8 mouse cellular contexts compared by ENCODE assay signal in the genomic region with DNA sequence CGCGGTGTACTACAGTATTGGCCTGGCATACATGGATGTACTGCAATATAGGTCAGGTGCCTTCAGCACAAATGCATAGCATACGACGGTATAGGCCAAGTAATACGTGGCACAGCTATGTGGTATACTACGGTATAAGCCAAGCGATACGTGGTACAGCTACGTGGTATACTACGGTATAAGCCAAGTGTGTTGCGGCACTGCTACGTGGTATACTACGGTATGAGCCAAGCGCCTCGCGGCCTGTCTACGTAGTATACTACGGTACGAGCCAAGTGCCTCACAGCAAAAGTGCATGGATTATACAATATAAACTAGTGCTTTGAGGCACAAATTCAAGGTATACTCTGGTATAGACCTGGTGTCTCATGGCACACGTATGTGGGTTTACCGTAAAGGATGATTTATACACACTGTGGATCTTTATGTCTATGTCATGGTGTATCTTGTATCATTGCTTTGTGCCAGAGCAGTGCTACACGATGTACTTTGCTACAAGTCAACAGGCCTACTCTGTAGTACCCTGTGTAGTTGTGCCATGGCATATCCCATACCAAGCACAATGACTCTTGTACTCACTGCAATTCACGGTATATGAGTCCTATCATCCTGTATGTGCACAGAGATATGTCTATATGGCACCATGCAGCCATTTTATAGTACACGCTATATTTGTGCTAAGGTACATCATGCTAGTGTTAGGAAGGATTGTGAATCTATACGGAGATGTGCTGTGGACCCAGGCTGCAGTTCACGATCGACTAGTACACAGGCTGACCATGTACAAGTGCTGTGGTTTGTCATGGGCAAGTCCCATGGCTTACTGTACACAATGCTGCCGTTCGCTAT.
A peak's percentile ranks its signal among the peaks of the same experiment; 100 is the strongest.
DNase-seq lines count a peak whose midpoint lies in the region; ATAC-seq lines count a peak whose summit lies in the region.

No protein-coding gene starts in this region.

- DNase-seq in heart, postnatal 14 days: no peak
- DNase-seq in embryonic facial prominence, embryonic 14.5 days (ENCODE audit: low spot score): no peak
- peak; percentile 64 for DNase-seq in limb, embryonic 11.5 days (ENCODE audit: low spot score)
- DNase-seq in layer of hippocampus, postnatal 25 days (ENCODE audit: extremely low spot score in 1 of 2, low spot score in 1 of 2): no peak
- no peak for DNase-seq in cerebellum, adult 8-10 months
- DNase-seq in thymus, postnatal 25 days: no peak

- 0 out of 2 replicates have a peak overlapping the region, but pooled peaks have one; percentile 31 for H3K9ac ChIP-seq in heart, embryonic 16.5 days (ENCODE audit: low read length)
- peak overlapping the region; percentile 45; the same call in 1 of the 2 replicates for H3K9ac ChIP-seq in embryonic facial prominence, embryonic 14.5 days (ENCODE audit: low read depth, low read length)
- H3K9ac ChIP-seq in limb, embryonic 11.5 days (ENCODE audit: low read length): no peak overlapping the region
- no peak overlapping the region for H3K9ac ChIP-seq in neural tube, embryonic 13.5 days

- H3K27me3 ChIP-seq in heart, embryonic 16.5 days (ENCODE audit: control insufficient read depth, insufficient read depth, low read length): no peaks in the 10 kb centered on the region; the same call in 1 of the 2 replicates
- no peaks in the 10 kb centered on the region for H3K27me3 ChIP-seq in embryonic facial prominence, embryonic 14.5 days (replicated peaks; ENCODE audit: control insufficient read depth, insufficient read depth, low read length)
- H3K27me3 ChIP-seq in limb, embryonic 11.5 days (ENCODE audit: control insufficient read depth, insufficient read depth, low read length): no peaks in the 10 kb centered on the region
- 0 out of 2 replicates have a peak, but pooled peaks cover 4% of the 10 kb centered on the region for H3K27me3 ChIP-seq in neural tube, embryonic 13.5 days

- H3K4me2 ChIP-seq in heart, embryonic 16.5 days (ENCODE audit: low read depth, low read length): peak overlapping the region; percentile 63
- peak overlapping the region; percentile 53 for H3K4me2 ChIP-seq in embryonic facial prominence, embryonic 14.5 days (ENCODE audit: low read depth, low read length)
- H3K4me2 ChIP-seq in limb, embryonic 11.5 days (ENCODE audit: low read depth, severe bottlenecking): peak overlapping the region; percentile 50
- H3K4me2 ChIP-seq in neural tube, embryonic 13.5 days: peak overlapping the region; percentile 54

- 62% methylated on average over 29 of the region's 29 CpGs for WGBS in heart, embryonic 16.5 days
- WGBS in embryonic facial prominence, embryonic 14.5 days: 66% methylated on average over 29 of the region's 29 CpGs
- 55% methylated on average over 29 of the region's 29 CpGs for WGBS in limb, embryonic 11.5 days
- 64% methylated on average over 29 of the region's 29 CpGs for WGBS in neural tube, embryonic 13.5 days

- H3K36me3 ChIP-seq in heart, embryonic 16.5 days (ENCODE audit: control insufficient read depth, insufficient read depth): no peaks in the 10 kb centered on the region
- H3K36me3 ChIP-seq in embryonic facial prominence, embryonic 14.5 days (ENCODE audit: control insufficient read depth, insufficient read depth, low read length): no peaks in the 10 kb centered on the region
- H3K36me3 ChIP-seq in limb, embryonic 11.5 days (ENCODE audit: control insufficient read depth, insufficient read depth, low read length): no peaks in the 10 kb centered on the region
- H3K36me3 ChIP-seq in neural tube, embryonic 13.5 days: no peaks in the 10 kb centered on the region

- no peak overlapping the region for H3K27ac ChIP-seq in heart, embryonic 16.5 days (ENCODE audit: low read length)
- H3K27ac ChIP-seq in embryonic facial prominence, embryonic 14.5 days (replicated peaks; ENCODE audit: low read depth, low read length): no peak overlapping the region
- no peak overlapping the region for H3K27ac ChIP-seq in limb, embryonic 11.5 days (replicated peaks; ENCODE audit: low read depth, low read length)
- no peak overlapping the region for H3K27ac ChIP-seq in neural tube, embryonic 13.5 days (replicated peaks)

- peak; percentile 63; the same call in 1 of the 2 replicates for ATAC-seq in heart, embryonic 16.5 days (replicated peaks; ENCODE audit: extremely low read depth, insufficient read depth, low FRiP score)
- ATAC-seq in embryonic facial prominence, embryonic 14.5 days (ENCODE audit: low read depth): peak; percentile 65; the same call in 1 of the 2 replicates
- peak; percentile 78 for ATAC-seq in limb, embryonic 11.5 days (ENCODE audit: insufficient number of reproducible peaks, low FRiP score, low TSS enrichment, low read depth)
- ATAC-seq in neural tube, embryonic 13.5 days (ENCODE audit: low read depth): no peak

- H3K9me3 ChIP-seq in heart, embryonic 16.5 days (replicated peaks; ENCODE audit: control insufficient read depth, low read length): peaks cover 19% of the 10 kb centered on the region
- H3K9me3 ChIP-seq in embryonic facial prominence, embryonic 14.5 days (ENCODE audit: control insufficient read depth, low read length): peaks cover 51% of the 10 kb centered on the region
- peaks cover 10% of the 10 kb centered on the region; the same call in 1 of the 2 replicates for H3K9me3 ChIP-seq in limb, embryonic 11.5 days (ENCODE audit: control insufficient read depth, low read length)
- peaks cover 37% of the 10 kb centered on the region for H3K9me3 ChIP-seq in neural tube, embryonic 13.5 days

- intact Hi-C loops in heart, postnatal 14 days (cut with DNase I): no loop called here

- peak overlapping the region; percentile 48 for H3K4me3 ChIP-seq in heart, embryonic 16.5 days (ENCODE audit: low read length)
- peak overlapping the region; percentile 28 for H3K4me3 ChIP-seq in embryonic facial prominence, embryonic 14.5 days (ENCODE audit: low read depth, low read length)
- peak overlapping the region; percentile 20; the same call in 1 of the 2 replicates for H3K4me3 ChIP-seq in limb, embryonic 11.5 days (ENCODE audit: low read depth, low read length)
- H3K4me3 ChIP-seq in neural tube, embryonic 13.5 days: peak overlapping the region; percentile 26

- no peaks in the 10 kb centered on the region for H3K4me1 ChIP-seq in heart, embryonic 16.5 days (ENCODE audit: control insufficient read depth, insufficient read depth, low read length)
- H3K4me1 ChIP-seq in embryonic facial prominence, embryonic 14.5 days (ENCODE audit: control insufficient read depth, insufficient read depth, low read length): peaks cover 21% of the 10 kb centered on the region
- H3K4me1 ChIP-seq in limb, embryonic 11.5 days (ENCODE audit: control insufficient read depth, insufficient read depth, low read length): peaks cover 18% of the 10 kb centered on the region
- peaks cover 9% of the 10 kb centered on the region for H3K4me1 ChIP-seq in neural tube, embryonic 13.5 days (replicated peaks)

Comparison
In these comparisons a context has a peak if more than half of its experiments do, and no peak if none do; other contexts are left out.
1. H3K9ac ChIP-seq: peak in heart, embryonic 16.5 days (single experiment) and embryonic facial prominence, embryonic 14.5 days (single experiment); none in limb, embryonic 11.5 days (single experiment) and neural tube, embryonic 13.5 days (single experiment).
2. Peak in every context shown above with its lines, with median percentiles within 50 percentile points of each other: H3K4me2 ChIP-seq and H3K4me3 ChIP-seq.